Mouse (Mus musculus) cerebellum, adult 2 months (tissue): Measurements from ENCODE around the gene Fam49a.

Experiments
- CTCF ChIP-seq: fragments of 200-500 bp; IDR thresholded peaks from 2 replicates; pipeline ENCODE4 v1.5.1; 2011; ENCODE audit warnings: low read depth, mild to moderate bottlenecking, control low read depth, low read length, moderate library complexity, borderline replicate concordance; ENCODE audit not compliant: insufficient read depth
- POLR2A ChIP-seq: fragments of 200-500 bp; IDR thresholded peaks from 2 replicates; pipeline ENCODE4 v1.6.1; 2011; ENCODE audit warnings: low read length, control low read depth, borderline replicate concordance; ENCODE audit not compliant: insufficient read depth

- TF ChIP-seq POLR2A (no peak), CTCF (peak; percentile 79)
These were observed 134.3 kb downstream of the Fam49a start for GRCm38 (mm10) chr12:12396224-12396623.
